Mouse (Mus musculus) C2C12 (cell line): ENCODE results near the gene Edf1. TPM values are rescaled to one million over a fixed set of nuclear protein-coding genes. Genes with fewer than 3 reads are reported as not detected.

Source experiments
- H3K27me3 ChIP-seq: one replicate; pipeline ENCODE4 v1.6.1; 2011; ENCODE audit not compliant: control insufficient read depth, insufficient read depth, insufficient read length
- H3K36me3 ChIP-seq: one replicate; pipeline ENCODE4 v1.6.1; 2011; ENCODE audit not compliant: control insufficient read depth, insufficient read depth
- H3K4me3 ChIP-seq: one replicate; pipeline ENCODE4 v1.5.1; 2011; ENCODE audit warnings: mild to moderate bottlenecking, control low read depth; ENCODE audit not compliant: poor library complexity, insufficient read depth, severe bottlenecking
- H3K79me2 ChIP-seq: one replicate; pipeline ENCODE4 v1.6.1; 2011; ENCODE audit not compliant: control insufficient read depth, insufficient read depth
- H3K79me3 ChIP-seq: one replicate; pipeline ENCODE4 v1.6.1; 2011; ENCODE audit warnings: low read depth, control low read depth
- H3ac ChIP-seq: one replicate; pipeline ENCODE3; 2011; ENCODE audit warnings: low read depth; ENCODE audit not compliant: control insufficient read depth, insufficient read length
- CEBPB ChIP-seq: IDR thresholded peaks from one replicate; pipeline ENCODE4 v1.6.1; 2011; ENCODE audit warnings: low read depth, mild to moderate bottlenecking, control low read depth, moderate library complexity
- CTCF ChIP-seq: IDR thresholded peaks from one replicate; pipeline ENCODE4 v1.5.1; 2011; ENCODE audit not compliant: control insufficient read depth, insufficient read depth, insufficient read length
- FOSL1 ChIP-seq: IDR thresholded peaks from one replicate; pipeline ENCODE4 v1.8.0; 2011; ENCODE audit warnings: mild to moderate bottlenecking, low read length; ENCODE audit not compliant: poor library complexity, insufficient read depth, severe bottlenecking
- MAX ChIP-seq: IDR thresholded peaks from one replicate; pipeline ENCODE4 v1.6.1; 2011; ENCODE audit warnings: mild to moderate bottlenecking, control low read depth
- MYOD1 ChIP-seq: IDR thresholded peaks from one replicate; pipeline ENCODE4 v1.6.1; 2011; ENCODE audit warnings: low read depth; ENCODE audit not compliant: control insufficient read depth, insufficient read length
- MYOG ChIP-seq: IDR thresholded peaks from one replicate; pipeline ENCODE4 v1.6.1; 2011; ENCODE audit not compliant: control insufficient read depth, insufficient read length; ENCODE audit errors: extremely low read depth
- USF1 ChIP-seq: IDR thresholded peaks from one replicate; pipeline ENCODE4 v1.6.1; 2011; ENCODE audit warnings: low read depth, mild to moderate bottlenecking, control low read depth, moderate library complexity
- polyA plus RNA-seq: library from polyadenylated mRNA; unstranded; fragments of >200 nt; fragmentation: generic; extraction: Trizol; gene quantifications from one replicate; pipeline ENCODE4 v1.2.1, GENCODE M21; 2012; ENCODE audit warnings: missing spikeins

Gene Edf1
- polyA plus RNA-seq, 1 experiment, result 340 TPM

GRCm38 (mm10) chr2:25579737-25580460, 22.3 kb downstream of the Edf1 start:
- H3K36me3 ChIP-seq, result peaks cover 18% of the 10 kb centered on the region
- no peak overlapping the region for H3K4me3 ChIP-seq
- no peaks in the 10 kb centered on the region for H3K27me3 ChIP-seq
- no peaks in the 10 kb centered on the region for H3K79me3 ChIP-seq
- TF ChIP-seq MAX (no peak), MYOD1 (no peak), CTCF (no peak), USF1 (no peak), FOSL1 (no peak), CEBPB (no peak), MYOG (no peak)
- no peaks in the 10 kb centered on the region for H3K79me2 ChIP-seq
- no peak overlapping the region for H3ac ChIP-seq

DNA sequence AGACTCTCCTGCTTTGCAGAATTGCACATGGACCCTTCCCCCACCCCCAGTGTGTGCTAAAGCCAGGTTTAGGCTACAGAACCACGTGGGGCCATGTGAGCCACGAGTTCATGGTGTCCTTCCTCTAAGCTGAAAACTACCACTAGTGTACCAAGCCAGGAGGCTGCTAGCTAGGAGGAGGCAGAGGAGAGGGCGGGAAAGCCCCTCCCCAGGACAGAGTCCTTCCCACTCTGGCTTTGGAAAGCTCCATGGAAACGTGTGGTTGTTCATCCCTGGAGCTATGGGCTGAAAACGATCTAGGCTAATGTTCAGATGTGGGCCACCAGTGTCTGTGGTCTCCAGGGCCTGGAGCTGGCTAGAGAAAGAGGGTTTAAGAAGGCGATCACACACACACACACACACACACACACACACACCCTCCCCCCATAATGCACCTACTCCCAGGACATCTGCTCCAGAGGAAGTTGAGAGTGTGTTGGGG, 23.0 kb downstream of the Edf1 start:
- H3K27me3 ChIP-seq, result no peaks in the 10 kb centered on the region
- no peak overlapping the region for H3K4me3 ChIP-seq
- TF ChIP-seq MYOG, result no peak
- TF ChIP-seq USF1, result no peak
- TF ChIP-seq CEBPB, result no peak
- TF ChIP-seq CTCF, result no peak
- no peak for TF ChIP-seq MAX
- TF ChIP-seq MYOD1, result no peak
- TF ChIP-seq FOSL1, result no peak
- no peaks in the 10 kb centered on the region for H3K79me3 ChIP-seq
- no peak overlapping the region for H3ac ChIP-seq
- H3K36me3 ChIP-seq, result peaks cover 25% of the 10 kb centered on the region
- no peaks in the 10 kb centered on the region for H3K79me2 ChIP-seq

DNA sequence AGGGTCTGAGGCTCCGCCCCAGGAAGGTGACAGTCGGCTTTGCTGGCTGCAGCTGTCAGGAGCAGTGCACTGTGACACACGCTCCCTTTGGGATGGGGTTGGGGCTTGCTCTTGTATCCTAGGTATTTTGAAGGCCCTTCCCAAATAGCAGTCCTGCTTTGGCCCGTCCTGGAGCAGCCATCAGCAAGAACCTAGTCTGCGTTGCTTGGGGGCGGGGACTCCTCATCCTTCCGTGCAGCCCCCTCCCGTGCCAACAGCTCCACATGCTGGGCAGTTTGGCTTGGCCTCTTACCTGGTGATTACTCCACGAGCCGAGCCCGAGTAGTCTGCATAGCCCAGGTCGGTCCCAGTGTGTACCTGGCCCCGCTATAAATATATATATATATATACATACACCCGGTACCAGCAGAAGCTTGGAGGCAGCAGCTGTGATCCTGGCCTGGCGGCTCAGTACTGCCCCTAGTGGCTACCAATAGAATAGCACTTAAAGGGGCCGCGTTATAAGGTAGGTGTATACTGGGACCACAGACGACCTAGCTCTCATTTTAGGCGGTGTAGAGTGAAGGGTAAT, 23.7 kb downstream of the Edf1 start, which contains the start of gene Ajm1:
Gene Ajm1, minus strand, starts transcription at position 464 of the 571 bp plus-strand sequence.
- TF ChIP-seq USF1, result no peak
- peak; percentile 62 for TF ChIP-seq CTCF
- no peak for TF ChIP-seq CEBPB
- no peak for TF ChIP-seq MYOG
- no peak within 1 kb of the TSS for H3ac ChIP-seq
- H3K36me3 ChIP-seq, result peaks cover 30% of the 10 kb centered on the region
- no peak within 1 kb of the TSS for H3K4me3 ChIP-seq
- H3K79me2 ChIP-seq, result no peaks in the 10 kb centered on the region
- no peaks in the 10 kb centered on the region for H3K79me3 ChIP-seq
- H3K27me3 ChIP-seq, result no peaks in the 10 kb centered on the region

DNA sequence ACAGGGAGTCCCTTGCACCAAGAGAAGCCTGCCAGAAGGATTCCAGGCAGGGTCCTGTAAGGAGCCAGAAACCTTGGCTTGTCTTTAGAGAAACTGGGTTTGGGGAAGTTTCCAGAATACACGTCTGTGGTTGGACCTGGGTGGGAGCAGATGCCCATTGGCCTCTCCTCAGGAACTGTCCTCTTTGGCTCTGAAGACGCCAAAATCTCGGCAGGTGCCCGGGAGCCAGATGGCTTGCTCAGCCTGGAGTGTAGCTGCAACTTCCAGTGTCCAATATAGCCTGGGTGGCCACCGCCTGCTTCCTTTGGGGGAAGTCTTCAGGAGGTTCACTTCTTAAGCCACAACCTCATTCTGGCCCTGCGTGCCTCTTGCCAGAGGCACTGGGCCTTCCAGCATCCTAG, 24.3 kb downstream of the Edf1 start:
- Histone ChIP-seq H3ac (no peak overlapping the region), H3K36me3 (peaks cover 35% of the 10 kb centered on the region), H3K79me3 (no peaks in the 10 kb centered on the region), H3K4me3 (no peak overlapping the region), H3K27me3 (no peaks in the 10 kb centered on the region), H3K79me2 (no peaks in the 10 kb centered on the region)
- TF ChIP-seq MYOG (no peak), FOSL1 (no peak), CEBPB (no peak), CTCF (no peak), USF1 (no peak), MYOD1 (no peak), MAX (no peak)

GRCm38 (mm10) chr2:25582466-25583119, 24.9 kb downstream of the Edf1 start:
- H3K27me3 ChIP-seq, result no peaks in the 10 kb centered on the region
- no peak overlapping the region for H3K4me3 ChIP-seq
- no peaks in the 10 kb centered on the region for H3K79me2 ChIP-seq
- H3K79me3 ChIP-seq, result no peaks in the 10 kb centered on the region
- H3K36me3 ChIP-seq, result peaks cover 38% of the 10 kb centered on the region
- TF ChIP-seq MYOD1, result no peak
- no peak for TF ChIP-seq USF1
- no peak for TF ChIP-seq MAX
- TF ChIP-seq MYOG, result no peak
- TF ChIP-seq CEBPB, result no peak
- no peak for TF ChIP-seq FOSL1
- no peak for TF ChIP-seq CTCF
- no peak overlapping the region for H3ac ChIP-seq
